Mouse (Mus musculus): ENCODE results near the gene Prkcsh. TPM values are rescaled to one million over a fixed set of nuclear protein-coding genes. Genes with fewer than 3 reads are reported as not detected.

Prkcsh gene
- total and polyA plus RNA-seq, 3 experiments, result 46.2 to 67.5 (median 61.5) TPM

GRCm38 (mm10) chr9:22053657-22054056 is 51.1 kb downstream of the Prkcsh start:
- intact Hi-C loops (cut with DNase I), result no loop called here
- no peak overlapping the region for H3K4me3 ChIP-seq
- WGBS, result 25% methylated on average over 7 of the region's 7 CpGs

GRCm38 (mm10) chr9:22054411-22055076 is 51.9 kb downstream of the Prkcsh start:
- intact Hi-C loops (cut with DNase I), result no loop called here
- Histone ChIP-seq H3K27ac (no peak overlapping the region), H3K27me3 (ENCODE audit: control insufficient read depth, insufficient read depth, low read length) (peaks cover 14% of the 10 kb centered on the region), H3K9ac (ENCODE audit: low read depth, low read length) (no peak overlapping the region), H3K36me3 (ENCODE audit: control insufficient read depth, insufficient read depth, low read length) (no peaks in the 10 kb centered on the region), H3K79me2 (replicated peaks; ENCODE audit: control insufficient read depth, insufficient read depth, low read length) (no peaks in the 10 kb centered on the region), H3K4me3 (no peak overlapping the region), H3K4me1 (ENCODE audit: control insufficient read depth, insufficient read depth, low read length) (no peaks in the 10 kb centered on the region)
- peak; percentile 59 to 64 for DNase-seq
- TF ChIP-seq POLR2A (IDR thresholded peaks at IDR 0.05; ENCODE audit: insufficient read depth, low read depth, low read length), result no peak
- TF ChIP-seq CTCF (IDR thresholded peaks at IDR 0.05), result peak; percentile 65
- 3% methylated on average over 32 of the region's 32 CpGs for WGBS

More at GRCm38 (mm10) chr9:22053657-22054056, 51.1 kb downstream of the Prkcsh start:
- no peaks in the 10 kb centered on the region for H3K79me2 ChIP-seq (replicated peaks; ENCODE audit: control insufficient read depth, insufficient read depth, low read length)
- H3K9ac ChIP-seq (ENCODE audit: low read depth, low read length), result no peak overlapping the region
- H3K27me3 ChIP-seq (ENCODE audit: control insufficient read depth, insufficient read depth, low read length), result peaks cover 14% of the 10 kb centered on the region
- no peaks in the 10 kb centered on the region for H3K36me3 ChIP-seq (ENCODE audit: control insufficient read depth, insufficient read depth, low read length)
- TF ChIP-seq POLR2A (IDR thresholded peaks at IDR 0.05; ENCODE audit: insufficient read depth, low read depth, low read length), result no peak
- TF ChIP-seq EP300 (IDR thresholded peaks at IDR 0.05; ENCODE audit: insufficient read depth, low read depth, low read length), result no peak
- TF ChIP-seq CTCF (IDR thresholded peaks at IDR 0.05), result no peak
- no peak for DNase-seq
- no peaks in the 10 kb centered on the region for H3K4me1 ChIP-seq (ENCODE audit: control insufficient read depth, insufficient read depth, low read length)
- H3K27ac ChIP-seq, result no peak overlapping the region

GRCm38 (mm10) chr9:22055713-22056112 is 53.1 kb downstream of the Prkcsh start:
- TF ChIP-seq POLR2A (IDR thresholded peaks at IDR 0.05; ENCODE audit: insufficient read depth, low read depth, low read length), result no peak
- no peak for TF ChIP-seq CTCF (IDR thresholded peaks at IDR 0.05)
- no peak for TF ChIP-seq EP300 (IDR thresholded peaks at IDR 0.05; ENCODE audit: insufficient read depth, low read depth, low read length)
- DNase-seq, result no peak
- intact Hi-C loops (cut with DNase I), result no loop called here
- no peaks in the 10 kb centered on the region for H3K36me3 ChIP-seq (ENCODE audit: control insufficient read depth, insufficient read depth, low read length)
- H3K4me1 ChIP-seq (ENCODE audit: control insufficient read depth, insufficient read depth, low read length), result no peaks in the 10 kb centered on the region
- no peaks in the 10 kb centered on the region for H3K79me2 ChIP-seq (replicated peaks; ENCODE audit: control insufficient read depth, insufficient read depth, low read length)
- no peak overlapping the region for H3K4me3 ChIP-seq
- no peak overlapping the region for H3K27ac ChIP-seq
- peaks cover 14% of the 10 kb centered on the region for H3K27me3 ChIP-seq (ENCODE audit: control insufficient read depth, insufficient read depth, low read length)
- 41% methylated on average over 29 of the region's 29 CpGs for WGBS
- no peak overlapping the region for H3K9ac ChIP-seq (ENCODE audit: low read depth, low read length)

- Histone ChIP-seq H3K36me3 (ENCODE audit: control insufficient read depth, insufficient read depth, low read length) (no peaks in the 10 kb centered on the region), H3K79me2 (replicated peaks; ENCODE audit: control insufficient read depth, insufficient read depth, low read length) (no peaks in the 10 kb centered on the region), H3K9ac (ENCODE audit: low read depth, low read length) (no peak overlapping the region), H3K27ac (no peak overlapping the region), H3K4me3 (no peak overlapping the region), H3K4me1 (ENCODE audit: control insufficient read depth, insufficient read depth, low read length) (no peaks in the 10 kb centered on the region), H3K27me3 (ENCODE audit: control insufficient read depth, insufficient read depth, low read length) (peaks cover 9% of the 10 kb centered on the region)
- TF ChIP-seq POLR2A (IDR thresholded peaks at IDR 0.05; ENCODE audit: insufficient read depth, low read depth, low read length), result no peak
- no peak for TF ChIP-seq EP300 (IDR thresholded peaks at IDR 0.05; ENCODE audit: insufficient read depth, low read depth, low read length)
- no peak for TF ChIP-seq CTCF (IDR thresholded peaks at IDR 0.05)
- no peak for DNase-seq
- WGBS, result 69% methylated on average over 9 of the region's 9 CpGs
- intact Hi-C loops (cut with DNase I), result no loop called here
These were observed 53.8 kb downstream of the Prkcsh start for GRCm38 (mm10) chr9:22056303-22056910.

GRCm38 (mm10) chr9:22057031-22057517 is 54.5 kb downstream of the Prkcsh start:
- no peaks in the 10 kb centered on the region for H3K36me3 ChIP-seq (ENCODE audit: control insufficient read depth, insufficient read depth, low read length)
- WGBS, result 91% methylated on average over 9 of the region's 9 CpGs

GRCm38 (mm10) chr9:22058011-22058424 is 55.4 kb downstream of the Prkcsh start:
- DNase-seq, result peak; percentile 66 to 82
- Histone ChIP-seq H3K27ac (no peak overlapping the region), H3K4me3 (no peak overlapping the region), H3K36me3 (ENCODE audit: control insufficient read depth, insufficient read depth, low read length) (no peaks in the 10 kb centered on the region), H3K9ac (ENCODE audit: low read depth, low read length) (no peak overlapping the region), H3K27me3 (ENCODE audit: control insufficient read depth, insufficient read depth, low read length) (no peaks in the 10 kb centered on the region), H3K4me1 (ENCODE audit: control insufficient read depth, insufficient read depth, low read length) (no peaks in the 10 kb centered on the region), H3K79me2 (replicated peaks; ENCODE audit: control insufficient read depth, insufficient read depth, low read length) (no peaks in the 10 kb centered on the region)
- no peak for TF ChIP-seq EP300 (IDR thresholded peaks at IDR 0.05; ENCODE audit: insufficient read depth, low read depth, low read length)
- TF ChIP-seq POLR2A (IDR thresholded peaks at IDR 0.05; ENCODE audit: insufficient read depth, low read depth, low read length), result no peak
- TF ChIP-seq CTCF (IDR thresholded peaks at IDR 0.05), result no peak
- intact Hi-C loops (cut with DNase I), result no loop called here
- WGBS, result 59% methylated on average over 9 of the region's 9 CpGs

More at GRCm38 (mm10) chr9:22057031-22057517, 54.5 kb downstream of the Prkcsh start:
- no peak overlapping the region for H3K27ac ChIP-seq
- DNase-seq, result no peak
- TF ChIP-seq CTCF (IDR thresholded peaks at IDR 0.05) (no peak), POLR2A (IDR thresholded peaks at IDR 0.05; ENCODE audit: insufficient read depth, low read depth, low read length) (no peak)
- intact Hi-C loops (cut with DNase I), result no loop called here
- H3K4me1 ChIP-seq (ENCODE audit: control insufficient read depth, insufficient read depth, low read length), result no peaks in the 10 kb centered on the region
- no peak overlapping the region for H3K4me3 ChIP-seq
- peaks cover 3% of the 10 kb centered on the region for H3K27me3 ChIP-seq (ENCODE audit: control insufficient read depth, insufficient read depth, low read length)
- H3K79me2 ChIP-seq (replicated peaks; ENCODE audit: control insufficient read depth, insufficient read depth, low read length), result no peaks in the 10 kb centered on the region
- no peak overlapping the region for H3K9ac ChIP-seq (ENCODE audit: low read depth, low read length)

Data from heart, adult 2 months (tissue).